Mouse (Mus musculus): Measurements from ENCODE around the gene Plppr2.

Plppr2 gene

DNA sequence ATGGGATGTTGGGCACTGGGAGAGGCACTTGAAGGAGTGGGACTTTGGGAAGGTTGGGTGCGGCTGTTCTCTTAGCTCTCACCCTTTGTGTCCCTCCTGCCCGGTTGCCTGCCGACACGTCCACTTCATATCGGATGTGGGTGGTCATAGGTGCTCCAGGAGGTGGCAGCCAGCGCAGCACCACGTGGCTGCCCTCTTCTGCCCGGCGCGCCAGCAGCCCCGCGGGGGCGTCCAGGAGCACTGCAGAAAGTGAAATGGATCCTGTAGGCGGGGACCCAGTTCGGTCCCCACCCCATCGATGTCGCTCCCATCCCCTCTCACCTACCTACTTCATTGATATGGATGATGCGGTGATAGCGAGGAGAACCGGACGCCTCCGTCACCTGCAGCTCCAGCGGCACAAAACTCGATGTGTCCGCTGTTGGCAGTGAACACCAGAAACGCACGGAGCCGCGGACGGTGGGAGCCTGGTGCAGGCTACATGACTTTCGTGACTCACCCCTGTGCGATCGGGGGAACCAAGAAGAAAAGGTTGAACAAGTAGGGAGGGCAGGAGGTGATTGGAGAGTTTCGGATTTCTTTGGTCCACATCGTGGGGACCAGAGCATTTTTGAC lies 24.6 kb downstream of the Plppr2 start:
- DNase-seq (ENCODE audit: low read depth, low spot score), result no peak

DNA sequence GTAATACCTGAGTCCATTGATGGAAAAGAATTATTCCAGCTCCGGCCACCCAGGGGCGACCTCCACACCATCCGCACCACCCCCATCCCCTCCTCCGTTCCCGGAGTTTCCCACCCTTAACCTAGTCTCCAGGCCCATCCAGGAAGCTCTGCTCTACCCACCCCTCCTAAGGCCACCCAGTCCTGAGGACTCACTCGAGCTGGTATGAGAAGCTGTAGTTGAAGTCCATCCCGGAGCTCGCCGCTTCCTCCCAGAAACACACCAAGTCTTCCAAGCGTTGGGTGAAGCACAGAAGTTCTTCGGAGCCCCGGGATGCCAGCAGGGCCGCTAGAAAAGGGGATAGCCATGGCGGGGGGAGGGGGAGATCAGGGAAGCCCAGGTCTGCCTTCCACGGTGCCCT lies 25.2 kb downstream of the Plppr2 start:
- DNase-seq (ENCODE audit: low read depth, low spot score), result no peak

GRCm38 (mm10) chr9:21962416-21963059 lies 25.7 kb downstream of the Plppr2 start:
- DNase-seq (ENCODE audit: low read depth, low spot score), result peak; percentile 66

- no peak for DNase-seq (ENCODE audit: low read depth, low spot score)
Measured at GRCm38 (mm10) chr9:21963417-21963816, 26.6 kb downstream of the Plppr2 start, which contains the start of gene Epor. Gene Epor, minus strand, starts transcription at chr9:21963506.

GRCm38 (mm10) chr9:21968883-21969282 lies 32.0 kb downstream of the Plppr2 start:
- DNase-seq (ENCODE audit: low read depth, low spot score), result no peak

DNA sequence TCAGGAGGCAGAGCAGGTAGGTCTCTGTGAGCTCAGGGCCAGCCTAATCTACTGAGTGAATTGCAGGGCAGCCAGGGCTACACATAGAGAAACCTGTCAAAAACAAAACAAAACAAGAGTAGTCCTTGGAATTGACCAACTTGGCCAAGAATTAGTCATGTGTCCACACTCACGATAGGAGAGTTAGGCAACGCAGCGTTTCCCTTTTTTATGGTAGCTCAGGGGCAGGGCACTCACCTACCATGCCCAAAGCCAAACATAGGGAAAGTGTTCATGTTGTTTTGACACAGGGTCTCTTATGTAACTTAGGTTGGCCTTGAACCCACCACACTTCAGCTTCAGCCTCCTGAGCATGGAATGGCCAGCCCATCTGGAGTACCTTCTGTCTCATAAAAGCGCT lies 32.5 kb downstream of the Plppr2 start:
- no peak for DNase-seq (ENCODE audit: low read depth, low spot score)

- DNase-seq (ENCODE audit: low read depth, low spot score), result no peak
Measured at GRCm38 (mm10) chr9:21976626-21977175, 39.9 kb downstream of the Plppr2 start.

- no peak for DNase-seq (ENCODE audit: low read depth, low spot score)
Measured at GRCm38 (mm10) chr9:21977331-21977730, 40.5 kb downstream of the Plppr2 start.

- DNase-seq (ENCODE audit: low read depth, low spot score), result no peak
Measured at GRCm38 (mm10) chr9:21977972-21978371, 41.1 kb downstream of the Plppr2 start.

- DNase-seq (ENCODE audit: low read depth, low spot score), result no peak
Measured at GRCm38 (mm10) chr9:21978398-21979128, 41.7 kb downstream of the Plppr2 start.

DNA sequence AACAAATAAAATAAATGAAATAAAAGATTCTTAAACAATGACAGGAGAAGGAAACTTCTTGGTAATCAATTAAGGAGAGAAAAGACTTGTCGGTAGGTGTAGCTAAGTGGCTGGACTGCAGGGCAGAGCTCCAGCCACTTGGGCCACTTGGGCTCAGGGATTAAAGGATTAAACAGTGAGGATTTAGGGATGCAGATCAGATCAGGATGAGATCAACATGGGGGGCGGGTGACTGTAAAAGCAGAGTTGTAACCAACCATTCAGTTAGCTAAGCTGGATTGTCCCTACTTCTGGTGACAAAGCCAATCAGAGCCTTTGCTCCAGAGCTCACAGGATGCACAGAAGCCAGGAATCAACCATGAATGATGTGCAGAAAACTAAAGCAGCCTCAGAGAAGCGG lies 47.1 kb downstream of the Plppr2 start:
- no peak for DNase-seq (ENCODE audit: low read depth, low spot score)

DNA sequence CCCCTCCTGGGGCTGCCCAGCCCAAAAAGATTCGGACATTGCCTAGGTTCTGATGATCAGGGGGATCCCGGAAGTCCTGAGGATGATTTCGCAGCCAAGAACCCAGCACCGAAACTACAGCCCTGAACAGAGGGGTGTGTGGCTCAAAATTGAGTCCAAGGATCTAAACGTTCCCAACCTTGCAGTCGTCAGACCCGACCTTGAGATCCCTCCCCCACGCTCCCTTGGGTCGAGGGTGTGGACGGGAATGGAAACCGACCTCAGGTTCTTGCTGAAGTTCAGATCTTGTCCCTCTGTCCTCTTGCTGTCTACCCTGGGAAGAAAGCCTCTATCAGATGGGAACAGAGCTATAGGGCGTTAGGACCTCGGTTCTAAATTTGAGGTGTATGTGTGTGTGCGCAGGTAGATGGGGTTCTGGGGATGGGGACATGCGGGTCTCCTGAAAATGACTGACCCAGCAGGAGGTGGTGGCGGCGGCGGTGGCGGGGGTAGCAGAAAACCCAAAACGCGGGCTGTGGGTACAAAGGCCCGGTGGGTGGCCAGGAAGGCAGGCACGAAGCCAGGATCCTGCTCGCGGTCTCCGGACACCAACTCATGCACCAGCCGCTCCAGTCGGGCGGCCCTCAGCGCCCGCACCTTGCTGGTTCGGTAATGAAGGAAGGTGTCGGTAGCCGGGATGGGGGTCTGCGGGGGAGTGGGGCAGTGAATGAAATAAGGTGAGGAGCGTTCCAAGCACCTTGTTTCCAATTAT lies 50.9 kb downstream of the Plppr2 start:
- no peak for DNase-seq (ENCODE audit: low read depth, low spot score)

DNA sequence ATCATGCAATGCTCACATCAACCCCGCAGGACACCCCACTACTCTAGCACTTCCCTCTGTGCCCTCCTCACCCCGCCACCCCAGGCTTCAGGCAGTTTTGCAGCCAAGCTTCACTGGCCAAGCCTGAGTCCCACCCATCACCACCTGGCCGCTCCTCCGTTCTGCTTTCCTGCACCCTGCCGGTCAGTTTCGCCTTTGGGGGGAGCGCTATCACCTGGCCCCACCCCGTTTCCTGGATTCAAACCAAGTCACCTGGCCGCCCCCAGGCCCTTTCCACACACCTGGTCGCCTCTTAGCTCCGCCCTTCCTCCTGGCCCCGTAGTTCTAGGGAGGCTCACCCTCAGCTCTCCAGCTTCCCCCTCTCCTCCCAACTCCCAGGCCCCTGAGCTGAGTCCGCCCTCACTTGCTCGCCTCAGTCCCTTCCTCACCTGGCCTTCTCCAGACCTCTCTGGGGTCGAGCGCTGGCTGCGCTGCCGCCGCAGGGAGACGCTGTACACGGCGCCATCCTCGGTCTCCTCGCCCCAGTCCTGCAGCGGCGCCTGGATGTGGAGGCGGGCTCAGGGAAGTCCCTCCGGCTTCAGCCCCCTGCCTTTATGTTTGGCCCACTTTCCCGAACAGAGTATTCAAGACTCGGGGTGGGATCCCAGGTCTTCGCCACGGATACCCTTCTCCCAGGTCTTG lies 51.7 kb downstream of the Plppr2 start:
- no peak for DNase-seq (ENCODE audit: low read depth, low spot score)

- no peak for DNase-seq (ENCODE audit: low read depth, low spot score)
Measured at GRCm38 (mm10) chr9:21989230-21990110, 52.6 kb downstream of the Plppr2 start, which contains the start of gene Rgl3. Gene Rgl3, minus strand, starts transcription at chr9:21989446.

DNA sequence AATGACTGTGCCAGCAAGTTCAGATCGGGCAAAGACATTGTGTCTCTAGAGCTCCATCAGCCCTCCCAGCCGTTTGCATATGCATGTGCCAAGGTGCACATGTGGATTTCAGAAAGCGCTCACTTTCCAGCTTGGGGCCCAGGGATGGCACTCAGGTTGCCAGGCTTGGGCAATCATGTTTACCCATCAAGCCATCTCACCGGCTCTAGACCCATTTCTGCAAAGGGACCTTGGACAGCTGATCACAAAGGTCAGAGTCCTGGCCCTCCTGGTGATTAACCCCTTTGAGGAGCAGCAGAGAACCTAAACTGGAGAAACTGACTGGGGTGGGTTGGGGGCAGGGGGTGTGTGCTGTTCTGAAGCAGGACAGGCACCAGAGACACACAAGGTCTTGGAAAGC lies 55.4 kb downstream of the Plppr2 start:
- no peak for DNase-seq (ENCODE audit: low read depth, low spot score)

GRCm38 (mm10) chr9:21996178-21996867 lies 59.5 kb downstream of the Plppr2 start:
- DNase-seq (ENCODE audit: low read depth, low spot score), result no peak
